Mouse (Mus musculus) CH12.LX (cell line): ENCODE measurements around the gene Il17rb. TPM values are rescaled to one million over a fixed set of nuclear protein-coding genes. Genes with fewer than 3 reads are reported as not detected.

Experiments
- DNase-seq: peaks from one replicate; pipeline ENCODE4 v3.0.0-alpha.2; 2013; ENCODE audit errors: extremely low read depth
- H3K27ac ChIP-seq: 2 replicates; pipeline ENCODE4 v1.5.1; 2012; ENCODE audit warnings: low read depth, mild to moderate bottlenecking, control low read depth, moderate library complexity; ENCODE audit not compliant: insufficient read depth
- H3K27me3 ChIP-seq: replicated peaks from 2 replicates; pipeline ENCODE3; 2012; ENCODE audit warnings: inconsistent platforms
- H3K36me3 ChIP-seq, 2 experiments: replicated peaks in 1 of 2; 2 replicates each; pipeline versions ENCODE3 to v1.6.1; 2012; ENCODE audit warnings: inconsistent platforms in 1 of 2, low read length in 1 of 2, mild to moderate bottlenecking in 1 of 2, mixed read lengths in 1 of 2, moderate library complexity in 1 of 2; ENCODE audit not compliant: control insufficient read depth in 1 of 2, insufficient read depth in 1 of 2
- H3K4me1 ChIP-seq, 2 experiments: 2 replicates each; pipeline ENCODE4 v1.6.1; 2012; ENCODE audit warnings: inconsistent platforms in 1 of 2, moderate library complexity in 1 of 2; ENCODE audit not compliant: insufficient read depth in 2 of 2, control insufficient read depth in 1 of 2
- H3K4me2 ChIP-seq: 2 replicates; pipeline ENCODE4 v1.6.1; 2012; ENCODE audit warnings: low read depth, mild to moderate bottlenecking, control low read depth; ENCODE audit not compliant: poor library complexity, insufficient read depth, severe bottlenecking
- H3K4me3 ChIP-seq, 3 experiments: fragments of 150-350 bp in 1 of 3; sonication (generic) in 1 of 3; replicated peaks in 1 of 3; 2 replicates each; pipeline versions ENCODE3 to v1.5.1; 2011 to 2012; ENCODE audit warnings: low read depth in 2 of 3, low read length in 2 of 3, mild to moderate bottlenecking in 2 of 3, moderate library complexity in 2 of 3, control low read depth in 1 of 3, improper control_type of control experiment in 1 of 3, inconsistent platforms in 1 of 3, mixed read lengths in 1 of 3; ENCODE audit not compliant: poor library complexity in 1 of 3
- H3K79me2 ChIP-seq: replicated peaks from 2 replicates; pipeline ENCODE4 v1.6.1; 2012; ENCODE audit warnings: mild to moderate bottlenecking, moderate library complexity; ENCODE audit not compliant: control insufficient read depth, poor library complexity, insufficient read depth, severe bottlenecking; ENCODE audit errors: extremely low read depth
- H3K9ac ChIP-seq: 2 replicates; pipeline ENCODE4 v1.6.1; 2012; ENCODE audit warnings: low read depth, mild to moderate bottlenecking, control low read depth, moderate library complexity; ENCODE audit not compliant: insufficient read depth
- H3K9me3 ChIP-seq: replicated peaks from 2 replicates; pipeline ENCODE3; 2012; ENCODE audit warnings: low read length, inconsistent platforms, mixed read lengths
- BHLHE40 ChIP-seq: IDR thresholded peaks from 2 replicates; pipeline ENCODE4 v1.6.1; 2011; ENCODE audit warnings: mild to moderate bottlenecking, low read depth, low read length, improper control_type of control experiment
- CHD2 ChIP-seq: IDR thresholded peaks from 2 replicates; pipeline ENCODE4 v1.6.1; 2011; ENCODE audit warnings: low read length, improper control_type of control experiment
- CTCF ChIP-seq, 2 experiments: IDR thresholded peaks in 1 of 2; conservative IDR thresholded peaks in 1 of 2; 2 replicates each; pipeline ENCODE4 v1.5.1; 2011 to 2012; ENCODE audit warnings: low read depth in 2 of 2, low read length in 2 of 2, improper control_type of control experiment in 1 of 2, inconsistent platforms in 1 of 2, mild to moderate bottlenecking in 1 of 2, moderate library complexity in 1 of 2
- E2F4 ChIP-seq: IDR thresholded peaks from 2 replicates; pipeline ENCODE4 v1.6.1; 2011; ENCODE audit warnings: low read depth, low read length, improper control_type of control experiment; ENCODE audit not compliant: insufficient replicate concordance
- EP300 ChIP-seq: IDR thresholded peaks from 2 replicates; pipeline ENCODE4 v1.6.1; 2011; ENCODE audit warnings: low read length, improper control_type of control experiment
- ETS1 ChIP-seq: conservative IDR thresholded peaks from 2 replicates; pipeline ENCODE4 v1.6.1; 2012; ENCODE audit warnings: low read depth, mild to moderate bottlenecking, inconsistent platforms, low read length, improper control_type of control experiment, moderate library complexity
- GABPA ChIP-seq: IDR thresholded peaks from 2 replicates; pipeline ENCODE4 v1.6.1; 2012; ENCODE audit warnings: low read depth, low read length, improper control_type of control experiment, inconsistent platforms; ENCODE audit not compliant: insufficient replicate concordance
- IRF4 ChIP-seq: IDR thresholded peaks from 2 replicates; pipeline ENCODE4 v1.6.1; 2014; ENCODE audit warnings: low read depth, mild to moderate bottlenecking, inconsistent platforms, low read length, improper control_type of control experiment
- JUN ChIP-seq: IDR thresholded peaks from 2 replicates; pipeline ENCODE4 v1.6.1; 2011; ENCODE audit warnings: low read depth, mild to moderate bottlenecking, low read length, improper control_type of control experiment, moderate library complexity; ENCODE audit not compliant: insufficient read depth
- JUND ChIP-seq: conservative IDR thresholded peaks from 2 replicates; pipeline ENCODE4 v1.6.1; 2011; ENCODE audit warnings: low read depth, low read length, improper control_type of control experiment
- MAFK ChIP-seq: IDR thresholded peaks from 2 replicates; pipeline ENCODE4 v1.6.1; 2011; ENCODE audit warnings: low read length, improper control_type of control experiment; ENCODE audit not compliant: insufficient replicate concordance
- MAX ChIP-seq: IDR thresholded peaks from 2 replicates; pipeline ENCODE4 v1.6.1; 2011; ENCODE audit warnings: low read length, improper control_type of control experiment
- MEF2A ChIP-seq: IDR thresholded peaks from 2 replicates; pipeline ENCODE4 v1.6.1; 2014; ENCODE audit warnings: low read depth, mild to moderate bottlenecking, inconsistent platforms, low read length, improper control_type of control experiment, borderline replicate concordance
- MXI1 ChIP-seq: IDR thresholded peaks from 2 replicates; pipeline ENCODE4 v1.6.1; 2011; ENCODE audit warnings: mild to moderate bottlenecking, low read depth, low read length, improper control_type of control experiment
- NELFE ChIP-seq: IDR thresholded peaks from 2 replicates; pipeline ENCODE4 v1.6.1; 2011; ENCODE audit warnings: low read depth, low read length, improper control_type of control experiment
- PAX5 ChIP-seq: IDR thresholded peaks from 2 replicates; pipeline ENCODE4 v1.6.1; 2012; ENCODE audit warnings: low read length, inconsistent platforms, mixed read lengths
- RAD21 ChIP-seq: IDR thresholded peaks from 2 replicates; pipeline ENCODE4 v1.6.1; 2011; ENCODE audit warnings: low read depth, mild to moderate bottlenecking, low read length, improper control_type of control experiment, moderate library complexity
- RCOR1 ChIP-seq: conservative IDR thresholded peaks from 2 replicates; pipeline ENCODE4 v1.6.1; 2012; ENCODE audit warnings: low read depth, mild to moderate bottlenecking, inconsistent platforms, low read length, improper control_type of control experiment
- SIN3A ChIP-seq: IDR thresholded peaks from 2 replicates; pipeline ENCODE4 v1.6.1; 2012; ENCODE audit warnings: low read length, improper control_type of control experiment, inconsistent platforms
- TCF12 ChIP-seq: IDR thresholded peaks from 2 replicates; pipeline ENCODE4 v1.6.1; 2014; ENCODE audit warnings: low read depth, mild to moderate bottlenecking, inconsistent platforms, low read length, improper control_type of control experiment
- UBTF ChIP-seq: IDR thresholded peaks from 2 replicates; pipeline ENCODE4 v1.6.1; 2012; ENCODE audit warnings: low read depth, mild to moderate bottlenecking, inconsistent platforms, low read length, improper control_type of control experiment, moderate library complexity
- USF1 ChIP-seq: IDR thresholded peaks from 2 replicates; pipeline ENCODE4 v1.6.1; 2014; ENCODE audit warnings: low read depth, mild to moderate bottlenecking, inconsistent platforms, low read length, improper control_type of control experiment
- USF2 ChIP-seq: conservative IDR thresholded peaks from 2 replicates; pipeline ENCODE4 v1.6.1; 2011; ENCODE audit warnings: low read depth, low read length, improper control_type of control experiment
- ZC3H11A ChIP-seq: IDR thresholded peaks from 2 replicates; pipeline ENCODE4 v1.6.1; 2012; ENCODE audit warnings: low read depth, mild to moderate bottlenecking, inconsistent platforms, low read length, improper control_type of control experiment
- ZMIZ1 ChIP-seq: IDR thresholded peaks from 2 replicates; pipeline ENCODE4 v1.6.1; 2012; ENCODE audit warnings: low read depth, mild to moderate bottlenecking, inconsistent platforms, low read length, improper control_type of control experiment
- dilution Hi-C: fragments of 300-500 bp; cut with MboI; formaldehyde crosslinking; loops from 2 replicates; pipeline ENCODE4 v1.14.3; 2020; ENCODE audit warnings: low sequenced_read_pairs; ENCODE audit not compliant: extremely low pct_unique_long_range_greater_than_20kb, extremely low pct_ligation_motif_present
- in situ Hi-C: fragments of 300-500 bp; cut with MboI; formaldehyde crosslinking; loops from 3 replicates; pipeline ENCODE4 v1.14.3; 2019; ENCODE audit warnings: low sequenced_read_pairs, low pct_ligation_motif_present, low pct_unique_long_range_greater_than_20kb, mixed read lengths
- polyA plus RNA-seq: library from polyadenylated mRNA; unstranded; fragments of >175 nt; gene quantifications from 2 replicates; pipeline ENCODE4 v1.2.1, GENCODE M21; 2012; ENCODE audit warnings: low read depth; ENCODE audit not compliant: insufficient read length
- total RNA-seq, 2 experiments: library from RNA; depleted of rRNA; stranded (reverse); fragments of 300-350 nt in 1 of 2; fragments of >200 nt in 1 of 2; gene quantifications; 2 replicates each; pipeline ENCODE4 v1.2.3; 2012 to 2014

Il17rb gene
- total and polyA plus RNA-seq, 3 experiments: 5.0 to 12.9 (median 6.7) TPM

- Histone ChIP-seq H3K27ac (no peak overlapping the region), H3K4me3 (no peak overlapping the region), H3K4me2 (no peak overlapping the region), H3K79me2 (no peaks in the 10 kb centered on the region), H3K36me3 (no peaks in the 10 kb centered on the region), H3K9ac (no peak overlapping the region), H3K27me3 (no peaks in the 10 kb centered on the region), H3K4me1 (peaks cover 0 to 4% of the 10 kb centered on the region in 2 experiments; a peak in 3 of 4 replicates), H3K9me3 (no peaks in the 10 kb centered on the region)
- DNase-seq: no peak
- in situ Hi-C loops: no loop called here
- dilution Hi-C loops: no loop called here
- TF ChIP-seq USF1 (no peak), ZC3H11A (no peak), MAX (no peak), PAX5 (no peak), TCF12 (no peak), IRF4 (no peak), E2F4 (no peak), MAFK (no peak), NELFE (no peak), MXI1 (no peak), UBTF (no peak), CTCF (conservative IDR thresholded peaks at IDR 0.05 in 1 of 2, IDR thresholded peaks at IDR 0.05 in 1 of 2; ENCODE audit: low read depth in 2 of 2, low read length in 2 of 2) (no peak), RAD21 (no peak), GABPA (no peak), CHD2 (no peak), BHLHE40 (no peak), SIN3A (no peak), EP300 (no peak)
Observed at GRCm38 (mm10) chr14:30054922-30055321, 46.2 kb upstream of the Il17rb start.

GRCm38 (mm10) chr14:30050280-30050679, 41.6 kb upstream of the Il17rb start:
- H3K9me3 ChIP-seq: no peaks in the 10 kb centered on the region
- TF ChIP-seq ETS1: no peak
- TF ChIP-seq USF2: no peak
- TF ChIP-seq JUND: no peak
- TF ChIP-seq MAFK: no peak
- no peak for TF ChIP-seq MEF2A
- TF ChIP-seq ZMIZ1: no peak
- TF ChIP-seq JUN: no peak
- no peak for TF ChIP-seq USF1
- TF ChIP-seq NELFE: no peak
- no peak for TF ChIP-seq RCOR1
- TF ChIP-seq MXI1: no peak
- TF ChIP-seq SIN3A: no peak
- no peak overlapping the region for H3K9ac ChIP-seq
- no peaks in the 10 kb centered on the region for H3K79me2 ChIP-seq
- dilution Hi-C loops (no loop called here), in situ Hi-C loops (no loop called here)
- peaks cover 4 to 5% of the 10 kb centered on the region in 2 experiments; a peak in 2 of 4 replicates for H3K4me1 ChIP-seq
- H3K27me3 ChIP-seq: no peaks in the 10 kb centered on the region
- no peak overlapping the region for H3K4me2 ChIP-seq
- H3K4me3 ChIP-seq: no peak overlapping the region
- H3K36me3 ChIP-seq: no peaks in the 10 kb centered on the region
- no peak overlapping the region for H3K27ac ChIP-seq
- DNase-seq: no peak
